Mouse (Mus musculus): ENCODE data around the gene Ulk3.
A peak's percentile ranks its signal among the peaks of the same experiment; 100 is the strongest.

Gene Ulk3

DNA sequence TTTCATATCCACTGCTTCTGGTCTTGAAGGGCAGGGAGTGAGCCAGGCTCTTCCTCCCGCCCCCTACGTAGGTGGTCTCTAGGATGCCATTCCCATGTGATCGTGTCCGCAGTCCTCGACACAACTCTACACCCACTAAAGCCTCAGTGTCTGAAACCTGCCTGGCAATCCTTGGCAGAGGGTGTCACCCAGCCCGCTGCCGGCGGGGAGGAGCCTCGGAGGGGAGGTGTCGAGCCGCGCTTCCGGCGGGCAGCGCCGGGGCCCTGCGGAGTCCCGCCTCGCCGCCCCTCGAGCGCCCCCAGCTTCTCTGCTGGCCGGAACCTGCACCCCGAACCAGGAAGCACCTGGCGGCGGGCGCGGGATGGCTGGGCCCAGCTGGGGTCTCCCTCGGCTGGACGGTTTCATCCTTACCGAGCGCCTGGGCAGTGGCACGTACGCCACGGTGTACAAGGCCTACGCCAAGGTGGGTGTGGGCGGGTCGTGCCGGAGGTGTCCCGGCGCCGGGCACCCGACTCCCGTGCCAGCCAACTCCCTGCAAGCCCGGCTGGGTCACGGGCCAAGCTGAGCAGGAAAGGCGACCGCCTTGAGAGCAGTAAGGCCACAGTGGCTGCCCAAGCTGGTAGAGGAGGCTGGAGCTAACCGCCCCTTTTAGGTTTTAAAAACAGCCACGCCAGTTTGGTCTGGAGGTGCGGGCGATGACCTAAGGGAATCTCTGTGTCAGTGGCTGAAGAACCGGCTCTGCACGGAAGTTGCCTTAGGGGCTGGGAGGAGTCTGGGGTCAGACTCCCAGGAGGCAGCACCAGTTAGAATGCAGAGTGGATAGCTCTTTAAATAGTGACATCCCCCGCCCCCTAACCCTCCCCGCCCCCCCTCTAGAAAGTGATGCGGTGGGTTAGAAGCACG is at the start of gene Ulk3:
Gene Ulk3 (plus strand): TSS at position 229 of the 903 bp plus-strand sequence.
- peak; percentile 84 for DNase-seq (ENCODE audit: low spot score)

DNA sequence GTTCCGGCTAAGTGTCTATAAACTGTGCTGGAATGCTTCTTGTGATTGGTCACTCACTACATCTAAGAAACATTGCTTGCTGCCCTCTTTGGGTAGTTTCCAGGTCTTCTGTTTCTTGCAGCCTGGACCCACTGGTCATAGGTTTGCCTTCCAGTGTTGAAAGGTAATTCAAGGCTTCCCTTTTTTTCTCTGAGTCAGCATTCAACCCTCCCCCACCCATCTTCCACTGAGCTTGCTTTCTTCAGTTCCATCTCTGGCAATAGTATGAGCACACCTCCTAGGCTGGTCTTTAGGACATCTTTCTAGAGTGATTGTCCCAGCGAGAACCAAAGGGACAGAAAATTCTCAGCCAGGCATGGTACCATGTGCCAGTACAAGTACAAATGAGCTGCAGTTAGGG is 49.7 kb upstream of the Ulk3 start:
- DNase-seq (ENCODE audit: low spot score): no peak

DNA sequence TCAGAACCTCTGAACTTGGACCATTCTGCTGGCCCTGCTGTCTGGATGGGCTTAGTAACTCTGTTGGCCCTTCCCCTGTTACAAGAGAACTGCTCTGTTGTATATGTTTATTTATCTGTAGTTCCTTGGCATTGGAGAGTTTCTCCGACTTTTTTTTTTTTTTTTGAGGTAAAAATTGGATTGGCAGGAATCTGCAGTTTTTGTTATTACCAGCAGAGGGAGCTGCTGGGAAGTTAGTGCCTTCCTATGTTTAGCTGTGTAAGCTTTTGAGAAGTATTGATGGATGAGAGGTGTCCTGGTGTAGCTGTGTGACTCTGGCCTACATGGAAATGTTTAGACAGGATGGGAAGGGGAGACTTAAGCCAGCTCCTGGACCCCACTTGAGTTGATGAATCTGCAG is 47.9 kb upstream of the Ulk3 start:
- DNase-seq (ENCODE audit: low spot score): peak; percentile 38

DNA sequence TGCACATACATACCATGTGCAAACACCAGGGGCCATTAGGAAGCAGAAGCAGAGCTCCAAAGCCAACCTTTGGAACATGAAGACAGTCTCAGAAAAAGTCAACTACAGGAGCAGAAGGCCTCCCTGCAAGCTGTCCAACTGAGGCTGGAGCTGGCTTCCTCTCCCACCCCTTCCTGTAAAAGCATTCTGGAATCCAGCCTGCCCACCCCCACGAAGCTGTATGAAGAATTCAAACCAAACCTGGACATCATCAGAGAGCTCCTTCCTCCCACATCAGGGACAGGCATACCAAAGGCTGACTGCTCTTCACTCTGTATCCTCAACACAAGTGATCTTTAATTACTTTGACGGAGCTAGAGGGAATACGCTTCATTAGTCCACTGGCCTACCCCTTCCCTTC is 45.3 kb upstream of the Ulk3 start:
- no peak for DNase-seq (ENCODE audit: low spot score)

DNA sequence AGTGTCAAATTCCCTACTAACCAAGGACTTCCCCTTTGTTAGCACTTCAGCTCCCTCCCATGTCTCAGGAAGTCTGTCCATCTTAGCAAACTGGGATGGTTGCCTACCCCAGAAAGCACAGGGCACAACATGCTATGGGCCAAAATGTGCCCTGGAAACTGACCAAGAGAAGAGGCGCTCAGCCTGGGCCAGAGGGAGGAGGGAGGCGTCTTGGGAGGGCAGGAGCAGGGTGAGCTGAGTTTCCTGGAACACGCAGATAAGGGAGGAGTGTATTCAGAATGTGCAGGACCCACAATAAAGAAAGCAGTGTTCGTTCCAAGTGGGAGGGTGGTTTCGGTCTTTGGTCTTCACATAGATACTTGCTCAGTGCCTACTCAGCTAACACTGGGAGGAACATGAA is 42.0 kb upstream of the Ulk3 start:
- peak; percentile 57 for DNase-seq (ENCODE audit: low spot score)

DNA sequence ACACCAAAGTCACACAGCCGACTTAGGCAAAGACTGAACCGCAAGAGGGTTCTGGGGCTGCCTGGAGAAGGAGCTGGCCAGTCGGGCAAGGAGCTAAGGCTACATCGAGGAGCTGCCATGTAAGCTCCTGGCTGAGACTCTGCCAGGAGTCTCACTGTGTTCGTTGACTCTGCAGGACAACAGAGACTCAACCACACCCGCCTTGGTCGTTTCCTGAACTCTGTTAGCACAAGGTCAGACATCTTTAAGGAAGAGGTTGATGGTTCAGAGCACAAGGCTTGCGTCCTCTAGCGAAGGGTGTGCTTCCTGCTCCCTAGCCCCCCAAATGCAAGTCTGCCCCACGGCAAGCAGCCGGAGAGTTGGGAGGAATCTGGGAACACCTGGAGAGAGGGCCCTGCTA is 41.4 kb upstream of the Ulk3 start:
- no peak for DNase-seq (ENCODE audit: low spot score)

DNA sequence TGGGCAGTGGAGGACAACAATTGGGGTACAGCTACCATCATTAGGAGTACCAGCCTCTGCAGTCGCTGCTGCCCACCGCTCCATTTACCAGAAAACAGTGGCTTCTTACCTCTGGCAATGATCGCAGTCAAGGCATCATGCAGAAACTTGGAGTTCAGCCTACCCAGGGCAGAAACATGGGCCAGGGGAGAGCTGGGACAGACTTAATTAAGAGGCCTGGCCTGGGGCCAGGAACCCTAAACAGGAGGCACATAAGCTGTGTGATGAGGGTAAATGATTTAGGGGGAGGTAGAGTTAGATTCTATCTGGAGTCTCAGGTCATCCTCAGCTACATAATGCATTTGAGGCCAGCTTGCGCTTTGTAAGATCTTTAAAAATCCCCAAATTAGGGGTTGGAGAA is 40.1 kb upstream of the Ulk3 start:
- DNase-seq (ENCODE audit: low spot score): no peak

DNA sequence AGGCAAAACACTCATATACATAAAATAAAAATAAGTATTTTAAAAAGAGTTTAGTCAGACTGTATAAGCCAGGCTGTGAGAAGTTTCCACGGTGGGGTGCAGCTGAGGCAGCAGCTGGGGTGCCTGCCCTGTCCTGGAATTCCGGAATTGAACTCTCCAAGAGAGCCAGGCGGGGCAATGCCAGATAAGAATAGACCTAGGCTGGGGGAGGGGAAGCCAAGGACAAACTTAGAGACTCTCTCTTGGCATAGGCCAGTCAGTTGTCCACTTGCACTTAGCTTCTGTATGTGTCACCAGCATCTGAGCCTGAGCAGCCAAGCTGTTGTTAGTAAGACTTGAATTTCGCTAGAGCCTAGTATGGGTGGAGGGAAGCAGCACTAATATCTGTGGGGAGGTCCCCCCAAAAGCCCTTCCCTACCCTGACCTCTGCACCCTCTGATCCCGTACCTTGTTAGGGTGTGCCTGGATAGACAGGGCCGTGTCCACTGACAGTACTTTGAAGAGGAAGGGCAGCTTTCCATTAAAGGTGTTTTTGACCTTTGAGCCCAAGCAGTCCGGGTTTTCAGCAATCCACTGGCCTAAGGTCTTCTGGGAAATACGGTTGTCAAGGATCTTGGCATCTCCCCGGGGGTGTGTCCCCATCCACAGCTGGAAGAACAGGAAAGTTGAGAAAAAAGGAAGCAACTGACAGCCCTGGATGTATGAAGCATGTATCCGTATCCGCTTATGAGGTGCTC is 39.0 kb upstream of the Ulk3 start:
- DNase-seq (ENCODE audit: low spot score): no peak

DNA sequence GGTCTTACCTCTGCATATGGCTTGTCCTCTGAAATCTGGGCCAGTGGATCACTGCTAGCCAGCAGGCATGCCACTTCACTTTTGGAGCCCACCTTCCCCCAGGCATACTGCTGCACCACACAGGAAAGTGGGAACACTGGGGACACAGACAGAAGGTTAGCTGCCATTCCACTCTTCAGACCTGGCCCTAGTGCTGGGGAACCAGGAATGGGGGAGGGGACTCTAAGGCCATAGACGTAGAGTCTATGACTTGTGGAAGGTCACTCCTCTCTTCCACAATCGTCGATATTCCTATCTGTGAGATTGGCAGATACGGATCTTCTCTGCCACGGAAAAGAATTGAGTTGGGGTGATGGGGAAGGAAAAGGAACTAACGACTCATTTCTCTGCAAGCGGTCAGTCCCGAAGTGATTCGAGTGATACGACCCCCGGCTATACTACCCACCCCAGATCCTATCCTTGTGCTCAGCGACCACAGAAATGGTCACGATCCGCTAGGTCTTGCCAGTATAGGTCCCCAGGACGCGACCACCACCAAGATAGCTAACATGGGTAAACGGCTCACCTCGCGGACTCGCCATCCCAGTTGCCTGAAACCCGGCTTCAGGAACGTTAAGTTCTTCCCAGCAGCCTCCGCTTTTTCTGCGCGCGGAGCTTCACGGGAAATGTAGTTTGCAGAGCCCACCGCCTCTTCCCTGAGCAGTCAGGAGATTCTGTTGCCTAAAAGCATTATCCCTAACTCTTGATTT is 36.9 kb upstream of the Ulk3 start, which contains the start of gene Mpi:
Gene Mpi (minus strand): TSS at position 625 of the 749 bp plus-strand sequence.
- peak; percentile 66 for DNase-seq (ENCODE audit: low spot score)

DNA sequence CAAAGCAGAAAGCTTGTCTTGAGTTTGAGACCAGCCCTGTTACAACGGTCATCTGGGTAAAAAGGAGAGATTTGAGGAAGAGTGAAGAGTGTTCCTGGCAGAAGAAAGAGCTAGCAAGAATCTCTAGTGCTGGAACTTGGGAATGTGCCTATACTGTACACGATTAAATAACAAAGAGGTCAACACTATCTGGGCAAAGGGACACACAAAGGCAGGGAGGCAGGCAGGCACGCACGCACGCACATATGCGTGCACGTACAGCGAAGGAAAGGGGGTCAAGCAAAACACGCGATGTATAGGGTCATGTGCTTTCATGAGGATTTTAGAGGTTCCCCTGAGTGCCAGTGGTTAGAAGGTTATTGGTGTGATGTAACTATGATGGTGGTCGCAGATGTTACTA is 36.1 kb upstream of the Ulk3 start:
- no peak for DNase-seq (ENCODE audit: low spot score)

DNA sequence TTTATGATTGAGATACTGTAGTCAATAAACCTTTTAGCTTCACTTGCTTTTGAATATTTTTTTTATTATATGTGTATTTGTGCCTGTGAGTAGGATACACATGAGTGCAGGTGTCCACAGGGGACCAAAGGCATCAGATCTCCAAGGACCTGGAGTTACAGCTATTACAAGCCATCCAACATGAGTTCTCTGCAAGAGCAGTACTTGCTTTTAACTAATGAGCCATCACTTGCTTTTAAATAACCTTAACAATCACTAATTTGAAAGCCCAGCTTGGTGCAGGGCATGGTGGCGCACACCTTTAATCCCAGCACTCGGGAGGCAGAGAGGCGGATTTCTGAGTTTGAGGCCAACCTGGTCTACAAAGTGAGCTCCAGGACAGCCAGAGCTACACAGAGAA is 34.5 kb upstream of the Ulk3 start:
- DNase-seq (ENCODE audit: low spot score): no peak

DNA sequence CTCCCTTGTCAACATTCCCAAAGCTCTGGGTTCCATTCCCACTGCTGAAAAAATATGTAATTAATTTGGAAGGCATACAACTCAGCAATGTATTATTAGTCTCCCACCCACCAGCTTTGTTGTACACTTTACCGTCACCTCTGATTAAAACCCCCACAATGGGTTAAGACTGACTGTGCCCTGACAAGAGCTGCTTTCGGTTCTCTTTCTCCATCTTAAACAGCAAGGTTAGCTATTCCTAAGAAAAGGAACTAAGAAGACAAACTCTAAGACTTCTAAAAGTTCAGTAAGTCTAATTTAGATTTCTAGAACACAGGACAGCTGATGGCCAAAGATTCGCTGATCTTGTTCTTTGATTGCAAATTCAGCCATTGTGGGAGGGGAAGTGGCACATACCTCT is 32.0 kb upstream of the Ulk3 start:
- no peak for DNase-seq (ENCODE audit: low spot score)

DNA sequence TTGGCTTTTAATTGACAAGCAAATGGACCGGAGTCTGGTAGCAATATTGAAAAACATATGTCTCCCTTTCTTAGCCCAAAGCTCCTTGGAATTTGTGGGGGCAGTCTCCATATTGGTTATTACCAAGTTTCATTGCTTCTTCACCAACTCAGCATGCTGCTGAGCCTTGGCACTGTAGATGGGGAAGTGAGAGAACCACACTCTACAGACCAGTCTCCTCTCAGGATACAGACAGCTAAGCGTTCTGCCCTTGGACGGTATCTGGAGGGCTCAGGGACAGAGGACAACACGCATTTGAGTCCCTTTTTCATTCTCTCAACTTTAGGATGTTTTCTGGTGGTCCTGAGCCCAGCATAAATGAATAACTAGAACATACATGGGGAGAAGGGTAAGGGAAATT is 30.6 kb upstream of the Ulk3 start:
- no peak for DNase-seq (ENCODE audit: low spot score)

DNA sequence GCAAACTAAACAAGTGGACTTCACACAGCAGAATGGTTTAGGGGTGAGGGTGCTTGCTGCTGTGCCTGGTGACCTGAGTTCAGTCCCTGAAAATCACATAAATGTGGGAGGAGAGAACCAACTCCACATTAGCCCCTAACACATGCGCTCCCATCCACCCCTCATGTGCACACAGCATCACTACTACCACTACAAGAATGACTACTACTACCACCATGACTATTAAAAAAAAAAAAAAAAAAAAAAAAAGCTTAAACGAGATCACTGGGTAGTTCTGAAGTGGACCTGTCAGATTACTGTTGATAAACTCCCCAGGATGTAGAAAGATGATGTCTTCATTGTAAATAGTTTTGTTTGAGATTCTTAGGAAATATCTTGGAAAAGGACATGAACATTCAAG is 29.7 kb upstream of the Ulk3 start:
- DNase-seq (ENCODE audit: low spot score): no peak

DNA sequence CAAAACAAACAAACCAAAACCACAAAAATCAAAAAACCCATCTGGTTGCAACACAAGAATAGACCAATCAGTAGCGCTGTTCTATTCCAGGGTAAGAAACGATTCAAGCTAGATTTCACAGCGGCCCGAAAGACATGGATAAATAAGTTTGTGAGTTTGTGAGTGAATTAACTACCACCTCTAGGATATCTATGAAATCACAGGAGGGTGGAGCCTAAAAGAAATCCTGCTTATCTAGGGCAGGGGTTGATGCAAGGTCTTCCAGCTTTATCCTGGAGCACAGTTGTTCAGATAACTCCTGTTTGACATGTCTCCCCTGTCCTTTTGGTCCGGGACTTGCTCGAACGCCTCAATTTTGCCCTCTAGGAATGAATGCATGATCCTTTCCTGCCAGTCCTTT is 29.0 kb upstream of the Ulk3 start:
- DNase-seq (ENCODE audit: low spot score): no peak

DNA sequence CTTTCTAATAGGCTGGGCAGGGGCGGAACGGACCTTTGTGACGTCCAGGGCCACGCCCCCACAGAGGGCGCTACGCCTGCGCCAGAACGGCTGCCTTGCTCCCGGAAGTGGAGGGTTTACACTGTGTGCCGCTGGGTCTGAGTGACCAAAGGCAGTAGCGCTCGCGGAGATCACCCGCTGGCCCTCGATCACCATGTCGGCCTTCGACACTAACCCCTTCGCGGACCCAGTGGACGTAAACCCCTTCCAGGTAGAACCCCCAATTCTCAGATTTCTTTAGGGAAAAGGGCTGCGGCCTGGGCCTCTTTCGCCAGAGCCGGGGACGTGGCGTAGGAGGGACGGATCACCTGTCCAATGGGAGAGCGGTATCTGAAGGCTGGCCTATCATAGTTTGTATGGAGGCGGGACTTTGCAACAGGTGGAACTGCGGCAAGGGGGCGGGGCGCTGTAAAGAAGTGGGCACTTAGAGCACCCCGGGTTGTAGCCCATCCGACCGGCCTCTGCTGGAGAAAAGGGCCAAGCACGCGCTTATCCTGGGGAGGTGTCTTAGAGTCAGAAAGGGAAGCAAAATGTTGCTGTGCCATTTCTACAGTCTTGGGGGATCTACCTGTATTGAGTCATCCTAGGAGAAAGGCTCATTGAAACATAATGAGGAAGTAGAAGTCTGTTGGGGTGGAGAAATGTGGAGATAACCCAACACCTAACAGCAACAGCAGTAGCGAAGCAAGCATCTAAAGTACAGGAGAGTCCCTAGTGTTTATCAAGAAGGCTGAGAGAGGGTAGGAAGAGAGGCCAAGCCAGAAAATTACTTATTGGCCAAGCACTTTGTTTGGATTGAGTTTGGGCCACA is 28.2 kb upstream of the Ulk3 start, which contains the start of gene Scamp2:
Gene Scamp2 (plus strand): TSS at position 83 of the 850 bp plus-strand sequence.
- peak; percentile 94 for DNase-seq (ENCODE audit: low spot score)

DNA sequence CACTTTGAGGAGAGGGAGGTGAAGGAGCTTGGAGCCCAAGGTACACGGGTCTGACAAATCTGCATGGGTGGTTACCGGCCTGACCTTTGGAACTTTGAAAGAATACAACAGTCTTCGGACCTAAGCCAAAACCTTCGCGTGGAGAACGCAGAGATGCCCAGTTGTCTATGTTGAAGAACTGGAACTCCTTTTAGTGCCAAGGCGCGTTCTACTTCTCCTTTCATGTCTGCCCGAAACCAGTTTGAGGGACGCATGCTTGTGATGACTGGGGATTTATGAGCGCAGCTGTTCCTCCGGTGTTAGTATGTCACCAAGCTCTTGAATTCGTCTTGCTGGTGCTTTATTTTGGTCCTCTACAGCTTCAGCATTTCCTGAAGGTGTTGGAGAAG is 27.5 kb upstream of the Ulk3 start:
- DNase-seq (ENCODE audit: low spot score): no peak

DNA sequence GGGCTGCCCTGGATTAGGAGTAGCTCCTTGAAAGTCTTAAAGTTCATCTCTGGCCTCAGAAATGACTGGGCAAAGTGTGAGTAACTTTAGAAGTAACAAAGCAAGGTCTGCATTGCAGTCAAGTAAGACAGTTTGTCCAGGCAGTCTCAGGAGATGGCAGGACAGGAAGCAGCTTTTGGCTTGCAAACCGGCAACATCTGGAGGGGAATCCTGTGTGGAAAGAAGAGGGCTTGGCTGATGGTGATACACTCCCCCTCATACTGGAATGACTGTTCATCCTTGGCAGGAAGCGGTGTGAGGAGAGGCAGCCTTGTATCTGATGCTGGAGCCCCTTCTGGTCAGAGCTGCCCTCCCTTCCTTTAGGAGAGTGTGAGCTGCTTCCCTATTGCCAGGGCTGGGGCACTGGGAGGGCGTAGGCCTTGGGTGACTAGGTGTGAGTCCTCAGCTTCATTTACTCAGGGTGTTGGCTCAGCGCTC is 26.3 kb upstream of the Ulk3 start:
- DNase-seq (ENCODE audit: low spot score): peak; percentile 50

DNA sequence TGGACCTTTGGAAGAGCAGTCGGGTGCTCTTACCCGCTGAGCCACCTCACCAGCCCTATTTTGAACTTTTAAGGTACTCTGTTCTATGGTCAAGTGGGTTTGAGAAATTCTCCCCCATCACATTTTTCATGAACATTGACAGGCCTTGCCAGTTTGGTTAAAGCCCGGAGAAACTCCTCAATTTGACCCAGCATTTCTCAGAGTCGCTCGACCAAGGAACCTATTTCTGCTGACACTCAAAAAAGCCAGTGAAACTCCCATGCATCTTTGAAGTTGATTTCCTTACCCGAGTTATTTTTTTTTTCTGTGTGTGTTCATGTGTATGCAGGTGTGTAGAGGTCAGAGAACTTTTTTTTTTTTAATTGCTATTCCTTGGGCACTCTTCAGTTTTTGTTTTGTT is 24.6 kb upstream of the Ulk3 start:
- no peak for DNase-seq (ENCODE audit: low spot score)

DNA sequence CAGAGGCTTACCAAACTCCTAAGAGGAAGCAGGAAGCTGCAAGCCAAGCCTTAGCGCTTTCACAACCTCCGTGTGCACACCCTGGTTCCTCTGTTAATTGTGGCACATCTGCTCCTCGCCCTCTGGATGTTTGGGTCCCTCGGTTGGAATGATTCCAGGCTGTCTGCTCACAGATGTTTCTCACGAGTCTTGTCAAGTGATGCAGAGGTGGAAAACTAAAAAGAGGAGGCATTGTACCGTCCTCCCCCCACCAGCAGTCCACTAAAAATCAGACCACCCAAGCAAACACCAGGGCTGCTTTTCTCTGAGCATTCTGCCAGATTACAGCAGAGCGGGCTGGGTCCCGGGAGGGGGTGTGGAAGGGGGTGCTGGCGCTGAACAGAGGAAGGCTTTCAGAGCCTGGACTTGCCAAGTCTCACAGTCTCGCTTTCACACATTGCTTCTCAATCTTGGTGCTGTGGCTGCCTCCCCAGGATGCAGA is 23.5 kb upstream of the Ulk3 start:
- DNase-seq (ENCODE audit: low spot score): no peak

DNA sequence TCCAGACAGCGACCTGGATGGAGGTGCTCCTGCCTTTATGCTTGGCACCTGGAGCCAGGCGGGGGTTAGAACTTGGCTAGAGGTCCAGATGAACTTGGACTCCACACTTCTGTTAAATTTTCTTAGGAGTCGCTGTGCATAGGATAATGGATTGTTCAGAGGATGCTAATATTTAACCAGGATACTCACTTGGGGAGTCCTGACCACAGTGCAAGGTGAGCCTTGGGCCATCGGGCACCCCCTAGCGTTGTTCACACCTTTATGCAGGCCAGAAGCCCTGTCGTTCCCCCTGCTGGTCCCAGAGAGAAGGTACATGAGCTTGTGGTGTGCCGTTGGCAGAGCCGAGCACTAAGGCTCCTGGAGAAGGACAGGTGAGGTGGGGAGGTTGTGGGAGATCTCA is 22.4 kb upstream of the Ulk3 start:
- DNase-seq (ENCODE audit: low spot score): no peak
